Mouse (Mus musculus) right cerebral cortex, postnatal 25 days (tissue): ENCODE data around the gene Kbtbd4.
A peak's percentile ranks its signal among the peaks of the same experiment; 100 is the strongest.

Source experiments
- DNase-seq: peaks from one replicate; pipeline ENCODE4 v3.0.0; 2022

Gene Kbtbd4

GRCm38 (mm10) chr2:90906721-90907120 lies 2.2 kb downstream of the Kbtbd4 start:
- DNase-seq = no peak

- no peak for DNase-seq
These were observed 6.3 kb downstream of the Kbtbd4 start for GRCm38 (mm10) chr2:90910861-90911260.

- no peak for DNase-seq
These were observed 7.1 kb downstream of the Kbtbd4 start for GRCm38 (mm10) chr2:90911668-90912067.

- DNase-seq = no peak
These were observed 9.1 kb downstream of the Kbtbd4 start for GRCm38 (mm10) chr2:90913671-90914070.

GRCm38 (mm10) chr2:90915516-90915915 lies 11.0 kb downstream of the Kbtbd4 start:
- no peak for DNase-seq

- DNase-seq = no peak
These were observed 12.2 kb downstream of the Kbtbd4 start for GRCm38 (mm10) chr2:90916560-90917232.

- DNase-seq = peak; percentile 72
These were observed 12.9 kb downstream of the Kbtbd4 start for GRCm38 (mm10) chr2:90917233-90917998.

- DNase-seq = no peak
These were observed 13.6 kb downstream of the Kbtbd4 start for GRCm38 (mm10) chr2:90917999-90918698.

- DNase-seq = no peak
These were observed 16.6 kb downstream of the Kbtbd4 start for GRCm38 (mm10) chr2:90921178-90921577.

GRCm38 (mm10) chr2:90922636-90923035 lies 18.1 kb downstream of the Kbtbd4 start:
- DNase-seq = no peak

- no peak for DNase-seq
These were observed 24.0 kb downstream of the Kbtbd4 start for GRCm38 (mm10) chr2:90928566-90928965.

GRCm38 (mm10) chr2:90931829-90932228 lies 27.3 kb downstream of the Kbtbd4 start:
- no peak for DNase-seq

- DNase-seq = no peak
These were observed 27.7 kb downstream of the Kbtbd4 start for GRCm38 (mm10) chr2:90932273-90932672.

GRCm38 (mm10) chr2:90938362-90938761 lies 33.8 kb downstream of the Kbtbd4 start:
- DNase-seq = no peak

GRCm38 (mm10) chr2:90939750-90940149 lies 35.2 kb downstream of the Kbtbd4 start:
- no peak for DNase-seq

- peak; percentile 87 for DNase-seq
These were observed 36.0 kb downstream of the Kbtbd4 start, which contains the start of gene Celf1 for GRCm38 (mm10) chr2:90940233-90941229. Celf1 (plus strand) TSS chr2:90940382.

GRCm38 (mm10) chr2:90941744-90942143 lies 37.2 kb downstream of the Kbtbd4 start:
- DNase-seq = no peak

GRCm38 (mm10) chr2:90950149-90950548 lies 45.6 kb downstream of the Kbtbd4 start:
- no peak for DNase-seq

- no peak for DNase-seq
These were observed 46.1 kb downstream of the Kbtbd4 start for GRCm38 (mm10) chr2:90950582-90951194.

GRCm38 (mm10) chr2:90953461-90953860 lies 48.9 kb downstream of the Kbtbd4 start:
- no peak for DNase-seq

- no peak for DNase-seq
These were observed 51.5 kb downstream of the Kbtbd4 start for GRCm38 (mm10) chr2:90956053-90956452.

- DNase-seq = no peak
These were observed 54.3 kb downstream of the Kbtbd4 start for GRCm38 (mm10) chr2:90958856-90959255.
